Mouse (Mus musculus) heart, embryonic 16.5 days (tissue): ENCODE measurements around the gene 2200002D01Rik. TPM values are rescaled to one million over a fixed set of nuclear protein-coding genes. Genes with fewer than 3 reads are reported as not detected.
A peak's percentile ranks its signal among the peaks of the same experiment; 100 is the strongest.

ENCODE experiments used
- ATAC-seq: fragments of 200-750 bp; cut with Nextera tagmentation; replicated peaks from 2 replicates; pipeline ENCODE4 v1.8.0; 2017; ENCODE audit warnings: moderate number of reproducible peaks; ENCODE audit not compliant: insufficient read depth, low FRiP score; ENCODE audit errors: extremely low read depth
- H3K27ac ChIP-seq: fragments of 300-500 bp; sonication (generic); 2 replicates; pipeline ENCODE4 v1.5.1; 2014; ENCODE audit warnings: mild to moderate bottlenecking, low read length, control low read depth, moderate library complexity
- H3K27me3 ChIP-seq: fragments of 300-500 bp; sonication (generic); 2 replicates; pipeline ENCODE4 v1.6.1; 2014; ENCODE audit warnings: low read length, mixed read lengths; ENCODE audit not compliant: control insufficient read depth, insufficient read depth
- H3K36me3 ChIP-seq: fragments of 300-500 bp; sonication (generic); 2 replicates; pipeline ENCODE4 v1.6.1; 2014; ENCODE audit not compliant: control insufficient read depth, insufficient read depth
- H3K4me1 ChIP-seq: fragments of 300-500 bp; sonication (generic); 2 replicates; pipeline ENCODE4 v1.6.1; 2014; ENCODE audit warnings: low read length, mixed read lengths; ENCODE audit not compliant: control insufficient read depth, insufficient read depth
- H3K4me2 ChIP-seq: fragments of 300-500 bp; sonication (generic); 2 replicates; pipeline ENCODE4 v1.6.1; 2014; ENCODE audit warnings: low read depth, mild to moderate bottlenecking, control low read depth, low read length
- H3K4me3 ChIP-seq: fragments of 300-500 bp; sonication (generic); 2 replicates; pipeline ENCODE4 v1.5.1; 2014; ENCODE audit warnings: mild to moderate bottlenecking, control low read depth, low read length
- H3K9ac ChIP-seq: fragments of 300-500 bp; sonication (generic); 2 replicates; pipeline ENCODE4 v1.6.1; 2014; ENCODE audit warnings: low read length, control low read depth
- H3K9me3 ChIP-seq: fragments of 300-500 bp; sonication (generic); replicated peaks from 2 replicates; pipeline ENCODE4 v1.6.1; 2016; ENCODE audit warnings: low read length; ENCODE audit not compliant: control insufficient read depth
- WGBS: fragments of 180-500 bp; shearing (Covaris S2); extraction: QIAGEN DNeasy Blood & Tissue Kit; methylation state at CpG from one replicate; pipeline ENCODE4 v1.1.7; 2014; 5-methylcytosine and 5-hydroxymethylcytosine counted together
- polyA plus RNA-seq: library from polyadenylated mRNA; unstranded; fragments of >200 nt; fragmentation: Nextera tagmentation; extraction: Ambion mirVana; gene quantifications from 2 replicates; pipeline ENCODE4 v1.2.1, GENCODE M21; 2015

2200002D01Rik gene
- polyA plus RNA-seq, 1 experiment from 2014 or later: 10.3 TPM

GRCm38 (mm10) chr7:29290691-29291485 lies 42.6 kb upstream of the 2200002D01Rik start:
- Histone ChIP-seq H3K36me3 (no peaks in the 10 kb centered on the region), H3K4me2 (peak overlapping the region; percentile 92), H3K9ac (peak overlapping the region; percentile 35), H3K4me3 (peak overlapping the region; percentile 9; the same call in 1 of the 2 replicates), H3K27ac (peak overlapping the region; percentile 56), H3K27me3 (peaks cover 5% of the 10 kb centered on the region; the same call in 1 of the 2 replicates), H3K4me1 (peaks cover 19% of the 10 kb centered on the region), H3K9me3 (no peaks in the 10 kb centered on the region)
- whole genome bisulfite sequencing: 57% methylated on average over 11 of the region's 11 CpGs
- no peak for ATAC-seq

GRCm38 (mm10) chr7:29289856-29290255 lies 41.6 kb upstream of the 2200002D01Rik start:
- WGBS: 71% methylated on average over 6 of the region's 6 CpGs
- peaks cover 19% of the 10 kb centered on the region for H3K4me1 ChIP-seq

GRCm38 (mm10) chr7:29288942-29289638 lies 40.8 kb upstream of the 2200002D01Rik start, which contains the start of gene Ppp1r14a:
Ppp1r14a (plus strand) TSS chr7:29289308.
- ATAC-seq: peak; percentile 46
- Histone ChIP-seq H3K9ac (peak within 1 kb of the TSS; percentile 78), H3K4me3 (peak within 1 kb of the TSS; percentile 72), H3K27ac (peak within 1 kb of the TSS; percentile 68), H3K4me1 (peaks cover 19% of the 10 kb centered on the region), H3K9me3 (no peaks in the 10 kb centered on the region), H3K4me2 (peak within 1 kb of the TSS; percentile 92), H3K27me3 (peaks cover 5% of the 10 kb centered on the region; the same call in 1 of the 2 replicates), H3K36me3 (no peaks in the 10 kb centered on the region)
- WGBS: 1% methylated on average over 59 of the region's 59 CpGs

More at GRCm38 (mm10) chr7:29289856-29290255, 41.6 kb upstream of the 2200002D01Rik start:
- Histone ChIP-seq H3K4me2 (peak overlapping the region; percentile 92), H3K9ac (peak overlapping the region; percentile 78), H3K27me3 (peaks cover 5% of the 10 kb centered on the region; the same call in 1 of the 2 replicates), H3K36me3 (no peaks in the 10 kb centered on the region), H3K4me3 (peak overlapping the region; percentile 72), H3K9me3 (no peaks in the 10 kb centered on the region), H3K27ac (peak overlapping the region; percentile 68)
- no peak for ATAC-seq

- no peak overlapping the region for H3K27ac ChIP-seq
- 79% methylated on average over 2 of the region's 2 CpGs for WGBS
- H3K4me2 ChIP-seq: no peak overlapping the region
- H3K4me3 ChIP-seq: no peak overlapping the region
- peaks cover 15% of the 10 kb centered on the region for H3K4me1 ChIP-seq
- ATAC-seq: no peak
- no peaks in the 10 kb centered on the region for H3K9me3 ChIP-seq
- no peak overlapping the region for H3K9ac ChIP-seq
- peaks cover 5% of the 10 kb centered on the region; the same call in 1 of the 2 replicates for H3K27me3 ChIP-seq
- H3K36me3 ChIP-seq: no peaks in the 10 kb centered on the region
Measured at GRCm38 (mm10) chr7:29288079-29288478, 39.8 kb upstream of the 2200002D01Rik start.

GRCm38 (mm10) chr7:29287481-29287880 lies 39.2 kb upstream of the 2200002D01Rik start:
- peaks cover 9% of the 10 kb centered on the region for H3K4me1 ChIP-seq
- H3K36me3 ChIP-seq: no peaks in the 10 kb centered on the region
- H3K4me3 ChIP-seq: no peak overlapping the region
- H3K9me3 ChIP-seq: no peaks in the 10 kb centered on the region
- H3K27me3 ChIP-seq: peaks cover 5% of the 10 kb centered on the region; the same call in 1 of the 2 replicates
- no peak overlapping the region for H3K4me2 ChIP-seq
- H3K9ac ChIP-seq: no peak overlapping the region
- no peak overlapping the region for H3K27ac ChIP-seq
- 82% methylated on average over 7 of the region's 7 CpGs for WGBS
- no peak for ATAC-seq

- no peak for ATAC-seq
- Histone ChIP-seq H3K9ac (no peak overlapping the region), H3K4me3 (no peak overlapping the region), H3K27ac (no peak overlapping the region), H3K9me3 (no peaks in the 10 kb centered on the region), H3K36me3 (no peaks in the 10 kb centered on the region), H3K4me2 (no peak overlapping the region), H3K27me3 (peaks cover 5% of the 10 kb centered on the region; the same call in 1 of the 2 replicates), H3K4me1 (peaks cover 4% of the 10 kb centered on the region; the same call in 1 of the 2 replicates)
- WGBS: 87% methylated on average over 6 of the region's 6 CpGs
Measured at GRCm38 (mm10) chr7:29284523-29284922, 36.3 kb upstream of the 2200002D01Rik start.

GRCm38 (mm10) chr7:29283876-29284275 lies 35.6 kb upstream of the 2200002D01Rik start:
- Histone ChIP-seq H3K4me1 (peaks cover 4% of the 10 kb centered on the region; the same call in 1 of the 2 replicates), H3K27ac (no peak overlapping the region), H3K9ac (no peak overlapping the region), H3K27me3 (peaks cover 5% of the 10 kb centered on the region; the same call in 1 of the 2 replicates), H3K4me2 (no peak overlapping the region), H3K36me3 (no peaks in the 10 kb centered on the region), H3K9me3 (no peaks in the 10 kb centered on the region), H3K4me3 (no peak overlapping the region)
- no peak for ATAC-seq
- WGBS: 68% methylated on average over 4 of the region's 4 CpGs

GRCm38 (mm10) chr7:29282074-29282554 lies 33.8 kb upstream of the 2200002D01Rik start:
- Histone ChIP-seq H3K4me2 (peak overlapping the region; percentile 92), H3K4me3 (peak overlapping the region; percentile 74), H3K9ac (peak overlapping the region; percentile 85), H3K9me3 (no peaks in the 10 kb centered on the region), H3K4me1 (peaks cover 4% of the 10 kb centered on the region; the same call in 1 of the 2 replicates), H3K27ac (no peak overlapping the region; the same call in 1 of the 2 replicates), H3K27me3 (no peaks in the 10 kb centered on the region), H3K36me3 (no peaks in the 10 kb centered on the region)
- 11% methylated on average over 21 of the region's 21 CpGs for WGBS
- peak; percentile 5; the same call in 1 of the 2 replicates for ATAC-seq
